8 mouse cellular contexts compared by ENCODE assay signal in the genomic region with DNA sequence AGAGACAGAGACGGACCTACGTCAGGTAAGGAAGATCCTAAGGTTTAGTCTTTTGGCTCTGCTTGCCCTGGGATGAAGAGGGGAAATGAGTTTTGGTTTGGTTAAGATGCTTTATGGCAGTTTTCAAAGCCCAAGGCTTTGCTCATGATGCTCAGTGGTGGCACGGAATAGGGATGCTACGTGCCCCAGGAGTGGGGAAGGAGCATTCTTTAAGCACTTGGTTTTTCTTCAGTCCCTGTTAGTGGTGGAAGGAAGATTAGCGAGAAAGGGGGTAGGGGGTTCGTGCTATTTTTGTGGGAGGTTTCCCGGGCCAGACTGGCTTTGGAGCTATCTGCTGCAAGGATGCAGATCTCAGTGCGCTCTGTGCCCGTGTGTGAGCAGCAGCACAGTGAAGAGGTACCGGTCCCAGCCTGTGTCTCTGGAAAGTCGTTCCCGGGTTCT. TPM values are rescaled to one million over a fixed set of nuclear protein-coding genes. Genes with fewer than 3 reads are reported as not detected.
DNase-seq lines count a peak whose midpoint lies in the region; ATAC-seq and TF ChIP-seq lines count a peak whose summit lies in the region.

No protein-coding gene starts in this region.

- H3K36me3 ChIP-seq in thymus, adult 2 months (ENCODE audit: control insufficient read depth, insufficient read depth, low read length): peaks cover 22% of the 10 kb centered on the region
- H3K36me3 ChIP-seq in forebrain, embryonic 14.5 days (ENCODE audit: control insufficient read depth, insufficient read depth, low read length): 0 out of 2 replicates have a peak, but pooled peaks cover 7% of the 10 kb centered on the region
- no peaks in the 10 kb centered on the region for H3K36me3 ChIP-seq in lung, postnatal 0 days (ENCODE audit: insufficient read depth, low read length)
- H3K36me3 ChIP-seq in stomach, postnatal 0 days (ENCODE audit: control insufficient read depth, insufficient read depth, low read length): no peaks in the 10 kb centered on the region

- peak overlapping the region; percentile 37; the same call in 1 of the 2 replicates for H3K27ac ChIP-seq in thymus, adult 2 months (ENCODE audit: control insufficient read depth, insufficient read depth, low read length)
- H3K27ac ChIP-seq in forebrain, embryonic 14.5 days (ENCODE audit: low read depth, low read length): peak overlapping the region; percentile 56; the same call in 1 of the 2 replicates
- no peak overlapping the region for H3K27ac ChIP-seq in lung, postnatal 0 days (ENCODE audit: low read length)
- peak overlapping the region; percentile 69 for H3K27ac ChIP-seq in stomach, postnatal 0 days (replicated peaks)

- peak; percentile 53 for DNase-seq in adrenal gland, postnatal 10 days
- DNase-seq in adrenal gland, postnatal 25 days: no peak
- DNase-seq in thymus, adult 2 months: peak; percentile 58
- DNase-seq in thymus, postnatal 10 days (ENCODE audit: low spot score in 2 of 2): no peak
- peak; percentile 69 for DNase-seq in forebrain, embryonic 14.5 days (ENCODE audit: low spot score)
- peak; percentile 32 for DNase-seq in kidney, adult 18-20 months
- peak; percentile 40 for DNase-seq in lung, postnatal 0 days (ENCODE audit: low spot score)
- DNase-seq in stomach, postnatal 0 days (ENCODE audit: low spot score): no peak

- peak overlapping the region; percentile 70 for H3K4me3 ChIP-seq in thymus, adult 2 months (ENCODE audit: control insufficient read depth, insufficient read depth, low read length)
- H3K4me3 ChIP-seq in forebrain, embryonic 14.5 days (ENCODE audit: low read depth, low read length): peak overlapping the region; percentile 67
- peak overlapping the region; percentile 53 for H3K4me3 ChIP-seq in lung, postnatal 0 days (ENCODE audit: low read depth, low read length)
- H3K4me3 ChIP-seq in stomach, postnatal 0 days (ENCODE audit: low read depth, low read length): peak overlapping the region; percentile 71

- H3K9me3 ChIP-seq in forebrain, embryonic 14.5 days (replicated peaks; ENCODE audit: control insufficient read depth, low read length): no peaks in the 10 kb centered on the region
- H3K9me3 ChIP-seq in lung, postnatal 0 days (ENCODE audit: low read length): no peaks in the 10 kb centered on the region
- no peaks in the 10 kb centered on the region for H3K9me3 ChIP-seq in stomach, postnatal 0 days (ENCODE audit: control insufficient read depth, low read length)

- no peaks in the 10 kb centered on the region for H3K27me3 ChIP-seq in thymus, adult 2 months (ENCODE audit: control insufficient read depth, insufficient read depth, low read length)
- H3K27me3 ChIP-seq in forebrain, embryonic 14.5 days (replicated peaks; ENCODE audit: control insufficient read depth, insufficient read depth, low read length): no peaks in the 10 kb centered on the region
- no peaks in the 10 kb centered on the region for H3K27me3 ChIP-seq in lung, postnatal 0 days (replicated peaks; ENCODE audit: insufficient read depth, low read length)
- H3K27me3 ChIP-seq in stomach, postnatal 0 days (ENCODE audit: control insufficient read depth, insufficient read depth, low read length): no peaks in the 10 kb centered on the region

- peaks cover 28% of the 10 kb centered on the region for H3K4me1 ChIP-seq in thymus, adult 2 months (replicated peaks; ENCODE audit: control insufficient read depth, insufficient read depth, low read length)
- H3K4me1 ChIP-seq in forebrain, embryonic 14.5 days (ENCODE audit: control insufficient read depth, insufficient read depth, low read length): peaks cover 21% of the 10 kb centered on the region
- H3K4me1 ChIP-seq in lung, postnatal 0 days (ENCODE audit: insufficient read depth, low read depth, low read length): no peaks in the 10 kb centered on the region
- no peaks in the 10 kb centered on the region for H3K4me1 ChIP-seq in stomach, postnatal 0 days (replicated peaks; ENCODE audit: control insufficient read depth, insufficient read depth)

- TF ChIP-seq EP300 in lung, postnatal 0 days (IDR thresholded peaks at IDR 0.05): no peak
- TF ChIP-seq EP300 in stomach, postnatal 0 days (optimal IDR thresholded peaks at IDR 0.05): no peak

- H3K4me2 ChIP-seq in forebrain, embryonic 14.5 days (ENCODE audit: low read length): peak overlapping the region; percentile 69
- H3K4me2 ChIP-seq in lung, postnatal 0 days (replicated peaks; ENCODE audit: low read depth, low read length): peak overlapping the region; percentile 70
- H3K4me2 ChIP-seq in stomach, postnatal 0 days (replicated peaks; ENCODE audit: low read depth): peak overlapping the region; percentile 77

- WGBS in thymus, adult 2 months: 2% methylated on average over 12 of the region's 12 CpGs
- 1% methylated on average over 12 of the region's 12 CpGs for WGBS in forebrain, embryonic 14.5 days
- under 1% methylated on average over 12 of the region's 12 CpGs for WGBS in lung, postnatal 0 days
- 1% methylated on average over 12 of the region's 12 CpGs for WGBS in stomach, postnatal 0 days

- no peak for TF ChIP-seq POLR2A in thymus, adult 2 months (IDR thresholded peaks at IDR 0.05; ENCODE audit: control insufficient read depth, extremely low read depth, insufficient read depth, low read length, poor library complexity)

- no peak; the same call in 1 of the 2 replicates for ATAC-seq in forebrain, embryonic 14.5 days
- no peak for ATAC-seq in lung, postnatal 0 days
- ATAC-seq in stomach, postnatal 0 days (ENCODE audit: low FRiP score, low TSS enrichment): no peak

- H3K9ac ChIP-seq in forebrain, embryonic 14.5 days (ENCODE audit: low read length): peak overlapping the region; percentile 66
- peak overlapping the region; percentile 32 for H3K9ac ChIP-seq in lung, postnatal 0 days (replicated peaks; ENCODE audit: low read depth)
- peak overlapping the region; percentile 65 for H3K9ac ChIP-seq in stomach, postnatal 0 days (ENCODE audit: low read length)

- TF ChIP-seq CTCF in thymus, adult 2 months (IDR thresholded peaks at IDR 0.05; ENCODE audit: borderline replicate concordance, control insufficient read depth, extremely low read depth, insufficient read depth, low read length, poor library complexity): no peak
- no peak for TF ChIP-seq CTCF in lung, postnatal 0 days (IDR thresholded peaks at IDR 0.05)
- TF ChIP-seq CTCF in stomach, postnatal 0 days (IDR thresholded peaks at IDR 0.05; ENCODE audit: low read depth): no peak

RNA-seq across cellular contexts. Expression of a gene that starts 0.7 kb away (rescaled TPM):
- 1 to 10 TPM; 6.2 to 6.3 TPM for total RNA-seq in adrenal gland, postnatal 10 days (2021)
- 1.1 and 2.4 TPM in 2 replicates for total RNA-seq in adrenal gland, postnatal 25 days (2021)
- 5.0 and 7.8 TPM in 2 replicates for polyA plus RNA-seq in thymus, adult 2 months (2012; rRNA removed)
- polyA plus RNA-seq in forebrain, embryonic 14.5 days (2014; fragmentation: Nextera tagmentation; extraction: Ambion mirVana): 0.38 and 0.72 TPM in 2 replicates
- polyA plus RNA-seq in lung, postnatal 0 days (2015; fragmentation: Nextera tagmentation; extraction: Ambion mirVana): 2.2 and 2.3 TPM in 2 replicates
- 1.6 and 2.6 TPM in 2 replicates for polyA plus RNA-seq in stomach, postnatal 0 days (2015; fragmentation: Nextera tagmentation; extraction: Ambion mirVana)

RNA-seq across cellular contexts. Expression of a gene that starts 21.7 kb away (rescaled TPM):
- 10 to 100 TPM; 17.4 to 30.9 TPM for total RNA-seq in adrenal gland, postnatal 10 days (2021)
- total RNA-seq in adrenal gland, postnatal 25 days (2021): 6.6 and 8.6 TPM in 2 replicates
- 206 and 226 TPM in 2 replicates for polyA plus RNA-seq in thymus, adult 2 months (2012; rRNA removed)
- 6.2 and 7.2 TPM in 2 replicates for polyA plus RNA-seq in forebrain, embryonic 14.5 days (2014; fragmentation: Nextera tagmentation; extraction: Ambion mirVana)
- 6.7 and 6.8 TPM in 2 replicates for polyA plus RNA-seq in lung, postnatal 0 days (2015; fragmentation: Nextera tagmentation; extraction: Ambion mirVana)
- polyA plus RNA-seq in stomach, postnatal 0 days (2015; fragmentation: Nextera tagmentation; extraction: Ambion mirVana): 4.2 and 6.5 TPM in 2 replicates

Comparison
In these comparisons a context has a peak if more than half of its experiments do, and no peak if none do; other contexts are left out.
1. DNase-seq: peak in adrenal gland, postnatal 10 days (single experiment), thymus, adult 2 months (single experiment), forebrain, embryonic 14.5 days (single experiment), kidney, adult 18-20 months (single experiment) and lung, postnatal 0 days (single experiment); none in adrenal gland, postnatal 25 days (single experiment), thymus, postnatal 10 days (0 of 2) and stomach, postnatal 0 days (single experiment).
2. RNA of a gene that starts 21.7 kb away (polyA plus RNA-seq): 206 to 226 TPM in thymus, adult 2 months; 6.2 to 7.2 TPM in forebrain, embryonic 14.5 days, 6.7 to 6.8 TPM in lung, postnatal 0 days and 4.2 to 6.5 TPM in stomach, postnatal 0 days; every median in the first group is over 10 times any median in the second.
3. Peak in every context shown above with its lines, with median percentiles within 50 percentile points of each other: H3K4me3 ChIP-seq, H3K4me2 ChIP-seq and H3K9ac ChIP-seq.